8 mouse cellular contexts compared by ENCODE assay signal in genomic region chr12:105027323-105027991, GRCm38 (mm10). TPM values are rescaled to one million over a fixed set of nuclear protein-coding genes. Genes with fewer than 3 reads are reported as not detected.
DNase-seq lines count a peak whose midpoint lies in the region; ATAC-seq lines count a peak whose summit lies in the region.

No protein-coding gene starts in this region.

- no peak overlapping the region for H3K27ac ChIP-seq in forebrain, embryonic 14.5 days (ENCODE audit: low read depth, low read length)
- H3K27ac ChIP-seq in forebrain, embryonic 13.5 days = no peak overlapping the region
- no peak overlapping the region for H3K27ac ChIP-seq in heart, embryonic 10.5 days

- H3K36me3 ChIP-seq in forebrain, embryonic 14.5 days (ENCODE audit: control insufficient read depth, insufficient read depth, low read length) = peaks cover 21% of the 10 kb centered on the region
- H3K36me3 ChIP-seq in forebrain, embryonic 13.5 days (ENCODE audit: poor library complexity, severe bottlenecking) = peaks cover 17% of the 10 kb centered on the region
- peaks cover 26% of the 10 kb centered on the region for H3K36me3 ChIP-seq in heart, embryonic 10.5 days

- no peak overlapping the region for H3K9ac ChIP-seq in forebrain, embryonic 14.5 days (ENCODE audit: low read length)
- H3K9ac ChIP-seq in forebrain, embryonic 13.5 days = no peak overlapping the region

- H3K4me2 ChIP-seq in forebrain, embryonic 14.5 days (ENCODE audit: low read length) = no peak overlapping the region
- H3K4me2 ChIP-seq in forebrain, embryonic 13.5 days = no peak overlapping the region

- peak; percentile 56 for DNase-seq in forebrain, embryonic 14.5 days (ENCODE audit: low spot score)
- peak; percentile 46 for DNase-seq in Muller cell, postnatal 12 days (ENCODE audit: inconsistent ontology term)
- peak; percentile 93 for DNase-seq in heart, embryonic 10.5 days (ENCODE audit: low spot score)
- peak; percentile 63 to 73 for DNase-seq in layer of hippocampus, postnatal 14 days (ENCODE audit: low spot score in 2 of 2)
- peak; percentile 86 to 90 for DNase-seq in spleen, postnatal 14 days (ENCODE audit: low spot score in 2 of 2)

- no peak overlapping the region for H3K4me3 ChIP-seq in forebrain, embryonic 14.5 days (ENCODE audit: low read depth, low read length)
- no peak overlapping the region for H3K4me3 ChIP-seq in forebrain, embryonic 13.5 days
- H3K4me3 ChIP-seq in heart, embryonic 10.5 days = no peak overlapping the region

- no peaks in the 10 kb centered on the region for H3K27me3 ChIP-seq in forebrain, embryonic 14.5 days (replicated peaks; ENCODE audit: control insufficient read depth, insufficient read depth, low read length)
- no peaks in the 10 kb centered on the region for H3K27me3 ChIP-seq in forebrain, embryonic 13.5 days
- no peaks in the 10 kb centered on the region for H3K27me3 ChIP-seq in heart, embryonic 10.5 days (ENCODE audit: insufficient read depth, poor library complexity, severe bottlenecking)

- 0 out of 2 replicates have a peak, but pooled peaks cover 3% of the 10 kb centered on the region for H3K9me3 ChIP-seq in forebrain, embryonic 14.5 days (replicated peaks; ENCODE audit: control insufficient read depth, low read length)
- H3K9me3 ChIP-seq in forebrain, embryonic 13.5 days (replicated peaks) = peaks cover 15% of the 10 kb centered on the region
- H3K9me3 ChIP-seq in heart, embryonic 10.5 days = peaks cover 12% of the 10 kb centered on the region; the same call in 1 of the 2 replicates

- 33% methylated on average over 15 of the region's 15 CpGs for WGBS in forebrain, embryonic 14.5 days
- WGBS in forebrain, embryonic 13.5 days = 35% methylated on average over 15 of the region's 15 CpGs
- WGBS in heart, embryonic 10.5 days = 28% methylated on average over 15 of the region's 15 CpGs

- ATAC-seq in forebrain, embryonic 14.5 days = no peak
- no peak for ATAC-seq in forebrain, embryonic 13.5 days
- ATAC-seq in common myeloid progenitor, adult 5-6 weeks (replicated peaks; ENCODE audit: low read depth, poor library complexity, severe bottlenecking) = peak; percentile 30
- peak; percentile 38 for ATAC-seq in megakaryocyte progenitor cell, adult 5-6 weeks (replicated peaks; ENCODE audit: poor library complexity)

- peaks cover 13% of the 10 kb centered on the region for H3K4me1 ChIP-seq in forebrain, embryonic 14.5 days (ENCODE audit: control insufficient read depth, insufficient read depth, low read length)
- peaks cover 16% of the 10 kb centered on the region for H3K4me1 ChIP-seq in forebrain, embryonic 13.5 days
- peaks cover 8% of the 10 kb centered on the region for H3K4me1 ChIP-seq in heart, embryonic 10.5 days

RNA-seq across cellular contexts. Expression of gene Glrx5, which starts 5.0 kb away (rescaled TPM):
- 154 and 173 TPM in 2 replicates for polyA plus RNA-seq in forebrain, embryonic 14.5 days (2014; fragmentation: Nextera tagmentation; extraction: Ambion mirVana)
- polyA plus RNA-seq in forebrain, embryonic 13.5 days (2015; fragmentation: Nextera tagmentation; extraction: Ambion mirVana) = 140 and 148 TPM in 2 replicates
- 30.1 and 42.8 TPM in 2 replicates for total RNA-seq in common myeloid progenitor, adult 5-6 weeks (2017)
- polyA plus RNA-seq in heart, embryonic 10.5 days (2016; fragmentation: Nextera tagmentation; extraction: Ambion mirVana) = 253 and 312 TPM in 2 replicates
- total RNA-seq in layer of hippocampus, postnatal 14 days (2021) = 10 to 100 TPM; 57.1 to 65.6 TPM
- total RNA-seq in megakaryocyte progenitor cell, adult 5-6 weeks (2015) = 58.1 and 65.3 TPM in 2 replicates
- 26.9 and 30.1 TPM in 2 replicates for total RNA-seq in megakaryocyte progenitor cell, adult 5-6 weeks (2017)

RNA-seq across cellular contexts. Expression of gene Syne3, which starts 17.8 kb away (rescaled TPM):
- polyA plus RNA-seq in forebrain, embryonic 14.5 days (2014; fragmentation: Nextera tagmentation; extraction: Ambion mirVana) = 0.08 and 0.22 TPM in 2 replicates
- 0.12 and 0.16 TPM in 2 replicates for polyA plus RNA-seq in forebrain, embryonic 13.5 days (2015; fragmentation: Nextera tagmentation; extraction: Ambion mirVana)
- total RNA-seq in common myeloid progenitor, adult 5-6 weeks (2017) = 23.0 and 25.3 TPM in 2 replicates
- 0.21 and 0.41 TPM in 2 replicates for polyA plus RNA-seq in heart, embryonic 10.5 days (2016; fragmentation: Nextera tagmentation; extraction: Ambion mirVana)
- 1 to 10 TPM; 1.2 to 2.1 TPM for total RNA-seq in layer of hippocampus, postnatal 14 days (2021)
- 10.1 and 13.1 TPM in 2 replicates for total RNA-seq in megakaryocyte progenitor cell, adult 5-6 weeks (2015)
- total RNA-seq in megakaryocyte progenitor cell, adult 5-6 weeks (2017) = 19.5 and 21.1 TPM in 2 replicates

Comparison
In these comparisons a context has a peak if more than half of its experiments do, and no peak if none do; other contexts are left out.
1. ATAC-seq: peak in common myeloid progenitor, adult 5-6 weeks (single experiment) and megakaryocyte progenitor cell, adult 5-6 weeks (single experiment); none in forebrain, embryonic 14.5 days (single experiment) and forebrain, embryonic 13.5 days (single experiment).
2. Peak in every context shown above with its lines, with median percentiles within 50 percentile points of each other: DNase-seq.